Mouse (Mus musculus) testis, postnatal 14 days (tissue): Measurements from ENCODE around the gene Grin2a.

Experiments used
- DNase-seq: peaks from one replicate; pipeline ENCODE4 v3.0.0; 2021; ENCODE audit warnings: low spot score

Gene Grin2a

GRCm38 (mm10) chr16:9865039-9865438 is 130.3 kb downstream of the Grin2a start:
- DNase-seq, result no peak

- no peak for DNase-seq
Observed at GRCm38 (mm10) chr16:9857758-9858157, 137.6 kb downstream of the Grin2a start.

GRCm38 (mm10) chr16:9851265-9851988 is 143.9 kb downstream of the Grin2a start:
- no peak for DNase-seq

- no peak for DNase-seq
Observed at GRCm38 (mm10) chr16:9841496-9841895, 153.9 kb downstream of the Grin2a start.

GRCm38 (mm10) chr16:9836542-9836941 is 158.8 kb downstream of the Grin2a start:
- DNase-seq, result no peak

GRCm38 (mm10) chr16:9834236-9834635 is 161.1 kb downstream of the Grin2a start:
- no peak for DNase-seq

GRCm38 (mm10) chr16:9825110-9825483 is 170.3 kb downstream of the Grin2a start:
- no peak for DNase-seq

GRCm38 (mm10) chr16:9824436-9825109 is 170.8 kb downstream of the Grin2a start:
- no peak for DNase-seq

- no peak for DNase-seq
Observed at GRCm38 (mm10) chr16:9823686-9824085, 171.7 kb downstream of the Grin2a start.

- no peak for DNase-seq
Observed at GRCm38 (mm10) chr16:9819508-9819907, 175.9 kb downstream of the Grin2a start.

GRCm38 (mm10) chr16:9801338-9801737 is 194.0 kb downstream of the Grin2a start:
- DNase-seq, result no peak

- no peak for DNase-seq
Observed at GRCm38 (mm10) chr16:9800221-9800620, 195.1 kb downstream of the Grin2a start.

- no peak for DNase-seq
Observed at GRCm38 (mm10) chr16:9792976-9793375, 202.4 kb downstream of the Grin2a start.

- no peak for DNase-seq
Observed at GRCm38 (mm10) chr16:9786261-9786660, 209.1 kb downstream of the Grin2a start.

- DNase-seq, result no peak
Observed at GRCm38 (mm10) chr16:9785821-9786220, 209.5 kb downstream of the Grin2a start.

GRCm38 (mm10) chr16:9768981-9769380 is 226.4 kb downstream of the Grin2a start:
- peak; percentile 11 for DNase-seq

GRCm38 (mm10) chr16:9768356-9768755 is 227.0 kb downstream of the Grin2a start:
- DNase-seq, result no peak

GRCm38 (mm10) chr16:9767946-9768345 is 227.4 kb downstream of the Grin2a start:
- DNase-seq, result no peak

- DNase-seq, result no peak
Observed at GRCm38 (mm10) chr16:9764086-9764485, 231.3 kb downstream of the Grin2a start.

GRCm38 (mm10) chr16:9760347-9760746 is 235.0 kb downstream of the Grin2a start:
- no peak for DNase-seq

- no peak for DNase-seq
Observed at GRCm38 (mm10) chr16:9756849-9757248, 238.5 kb downstream of the Grin2a start.

GRCm38 (mm10) chr16:9754061-9754460 is 241.3 kb downstream of the Grin2a start:
- DNase-seq, result no peak

- DNase-seq, result no peak
Observed at GRCm38 (mm10) chr16:9753045-9753444, 242.3 kb downstream of the Grin2a start.

- no peak for DNase-seq
Observed at GRCm38 (mm10) chr16:9752600-9752999, 242.8 kb downstream of the Grin2a start.
